19 mouse cellular contexts compared by ENCODE assay signal in genomic region chr8:30251797-30252196, GRCm38 (mm10).
DNase-seq lines count a peak whose midpoint lies in the region; ATAC-seq and TF ChIP-seq lines count a peak whose summit lies in the region.
"Had no signal": no experiment of that assay in that cellular context is flagged by ENCODE, and none has a peak within 500 bp of the region (broad histone marks: within the 10 kb centered on the region; RNA-seq: fewer than 3 reads in every experiment).

No protein-coding gene starts in this region.

- no peaks in the 10 kb centered on the region for H3K9me3 ChIP-seq in intestine, embryonic 15.5 days
- no peaks in the 10 kb centered on the region for H3K9me3 ChIP-seq in intestine, postnatal 0 days (ENCODE audit: control insufficient read depth)
- H3K9me3 ChIP-seq in intestine, embryonic 16.5 days (ENCODE audit: control insufficient read depth, low read length) = no peaks in the 10 kb centered on the region
- H3K9me3 ChIP-seq: G1E had no signal

- peak; percentile 65 for ATAC-seq in intestine, embryonic 15.5 days
- ATAC-seq in intestine, postnatal 0 days = no peak
- ATAC-seq in intestine, embryonic 16.5 days = peak; percentile 78
- ATAC-seq: activated CD4-positive, CD25-positive, alpha-beta regulatory T cell, adult 4 months; CD4-positive, CD25-positive, alpha-beta regulatory T cell, adult 4 months; Patski had no signal

- H3K27ac ChIP-seq in intestine, embryonic 15.5 days = no peak overlapping the region
- no peak overlapping the region for H3K27ac ChIP-seq in intestine, postnatal 0 days (ENCODE audit: low read depth, low read length)
- H3K27ac ChIP-seq in intestine, embryonic 16.5 days (ENCODE audit: low read length) = no peak overlapping the region

- H3K36me3 ChIP-seq in intestine, embryonic 15.5 days = no peaks in the 10 kb centered on the region
- H3K36me3 ChIP-seq in intestine, postnatal 0 days (ENCODE audit: control insufficient read depth, insufficient read depth) = no peaks in the 10 kb centered on the region
- no peaks in the 10 kb centered on the region for H3K36me3 ChIP-seq in intestine, embryonic 16.5 days (ENCODE audit: control insufficient read depth, insufficient read depth, low read length)
- H3K36me3 ChIP-seq: G1E had no signal

- no peak overlapping the region for H3K9ac ChIP-seq in intestine, embryonic 15.5 days
- no peak overlapping the region for H3K9ac ChIP-seq in intestine, postnatal 0 days (ENCODE audit: low read depth, low read length)
- no peak overlapping the region for H3K9ac ChIP-seq in intestine, embryonic 16.5 days (ENCODE audit: low read depth, low read length)

- TF ChIP-seq CTCF in intestine, postnatal 0 days (IDR thresholded peaks at IDR 0.05; ENCODE audit: low read depth) = no peak

- H3K4me2 ChIP-seq in intestine, embryonic 15.5 days (replicated peaks) = no peak overlapping the region
- no peak overlapping the region for H3K4me2 ChIP-seq in intestine, postnatal 0 days (replicated peaks; ENCODE audit: low read depth)
- H3K4me2 ChIP-seq in intestine, embryonic 16.5 days (ENCODE audit: low read depth, low read length) = no peak overlapping the region

- H3K4me1 ChIP-seq in intestine, embryonic 15.5 days (replicated peaks) = no peaks in the 10 kb centered on the region
- H3K4me1 ChIP-seq in intestine, postnatal 0 days (replicated peaks; ENCODE audit: control insufficient read depth, insufficient read depth, low read length) = no peaks in the 10 kb centered on the region
- H3K4me1 ChIP-seq in intestine, embryonic 16.5 days (ENCODE audit: control insufficient read depth, insufficient read depth, low read length) = no peaks in the 10 kb centered on the region

- no peak for DNase-seq in left cerebral cortex, adult 18-20 months (ENCODE audit: low spot score in 2 of 2)
- DNase-seq: adrenal gland, adult 2 months; adrenal gland, adult 8-10 months; adrenal gland, postnatal 10 days; adrenal gland, postnatal 14 days; adrenal gland, postnatal 25 days; adrenal gland, postnatal 36 days; B cell, adult 2 months; cerebellum, adult 11 months; cerebellum, adult 11-12 months; cerebellum, adult 18-20 months had no signal

- whole genome bisulfite sequencing in intestine, embryonic 15.5 days = 65% methylated on average over 3 of the region's 3 CpGs
- 40% methylated on average over 3 of the region's 3 CpGs for WGBS in intestine, postnatal 0 days
- WGBS in intestine, embryonic 16.5 days = 60% methylated on average over 3 of the region's 3 CpGs

- H3K27me3 ChIP-seq in intestine, embryonic 15.5 days (replicated peaks) = no peaks in the 10 kb centered on the region
- H3K27me3 ChIP-seq in intestine, postnatal 0 days (replicated peaks; ENCODE audit: control insufficient read depth, insufficient read depth, low read length) = no peaks in the 10 kb centered on the region
- no peaks in the 10 kb centered on the region for H3K27me3 ChIP-seq in intestine, embryonic 16.5 days (replicated peaks; ENCODE audit: control insufficient read depth, insufficient read depth, low read length)
- H3K27me3 ChIP-seq: CH12.LX, Patski had no signal

- no peak overlapping the region for H3K4me3 ChIP-seq in intestine, embryonic 15.5 days (replicated peaks)
- H3K4me3 ChIP-seq in intestine, postnatal 0 days (ENCODE audit: low read depth, low read length) = no peak overlapping the region
- H3K4me3 ChIP-seq in intestine, embryonic 16.5 days (ENCODE audit: low read length) = no peak overlapping the region
